Mouse (Mus musculus) spleen, adult 2 months (tissue): ENCODE data around the gene Hmga2. TPM values are rescaled to one million over a fixed set of nuclear protein-coding genes. Genes with fewer than 3 reads are reported as not detected.

Source experiments
- DNase-seq, 2 experiments: peaks; one replicate each; pipeline versions ENCODE4 v3.0.0 to v3.0.0-alpha.2; 2012 to 2021; ENCODE audit warnings: low spot score in 2 of 2, low read depth in 1 of 2
- H3K27ac ChIP-seq: fragments of 200-500 bp; 2 replicates; pipeline ENCODE4 v1.5.1; 2012; ENCODE audit warnings: low read length, inconsistent platforms; ENCODE audit not compliant: insufficient read depth
- H3K27me3 ChIP-seq: fragments of 200-500 bp; 2 replicates; pipeline ENCODE4 v1.6.1; 2012; ENCODE audit warnings: mild to moderate bottlenecking, moderate library complexity, low read length, inconsistent platforms; ENCODE audit not compliant: control insufficient read depth, insufficient read depth
- H3K36me3 ChIP-seq: fragments of 200-500 bp; 2 replicates; pipeline ENCODE4 v1.6.1; 2012; ENCODE audit warnings: mild to moderate bottlenecking, low read length, inconsistent platforms; ENCODE audit not compliant: control insufficient read depth, insufficient read depth
- H3K4me1 ChIP-seq: fragments of 200-500 bp; 2 replicates; pipeline ENCODE4 v1.6.1; 2011; ENCODE audit warnings: inconsistent platforms; ENCODE audit not compliant: control insufficient read depth, insufficient read depth, insufficient read length
- H3K4me3 ChIP-seq: fragments of 200-500 bp; 2 replicates; pipeline ENCODE4 v1.5.1; 2011; ENCODE audit warnings: mild to moderate bottlenecking, inconsistent platforms; ENCODE audit not compliant: insufficient read depth, insufficient read length; ENCODE audit errors: extremely low read depth
- CTCF ChIP-seq: fragments of 200-500 bp; IDR thresholded peaks from 2 replicates; pipeline ENCODE4 v1.5.1; 2011; ENCODE audit warnings: mild to moderate bottlenecking, inconsistent platforms; ENCODE audit not compliant: insufficient read depth, insufficient read length, insufficient replicate concordance; ENCODE audit errors: extremely low read depth
- POLR2A ChIP-seq: fragments of 200-500 bp; IDR thresholded peaks from 2 replicates; pipeline ENCODE4 v1.6.1; 2011; ENCODE audit warnings: low read depth, low read length, inconsistent platforms
- WGBS: fragments of 180-500 bp; shearing (Covaris S2); methylation state at CpG from one replicate; pipeline ENCODE4 v1.1.7; 2018; 5-methylcytosine and 5-hydroxymethylcytosine counted together
- polyA plus RNA-seq: library from polyadenylated mRNA; depleted of rRNA; stranded (reverse); fragments of >200 nt; gene quantifications from 2 replicates; pipeline ENCODE4 v1.2.3, GENCODE M21; 2012

Gene Hmga2
- polyA plus RNA-seq, 1 experiment, result not detected

GRCm38 (mm10) chr10:120428430-120429198 lies 47.7 kb downstream of the Hmga2 start:
- WGBS, result 63% methylated on average over 33 of the region's 33 CpGs
- Histone ChIP-seq H3K4me1 (no peaks in the 10 kb centered on the region), H3K27me3 (no peaks in the 10 kb centered on the region), H3K4me3 (no peak overlapping the region; the same call in 1 of the 2 replicates), H3K36me3 (no peaks in the 10 kb centered on the region), H3K27ac (no peak overlapping the region)
- TF ChIP-seq CTCF, result no peak
- TF ChIP-seq POLR2A, result no peak
- no peak for DNase-seq

- Histone ChIP-seq H3K27ac (no peak overlapping the region), H3K4me3 (no peak overlapping the region), H3K36me3 (no peaks in the 10 kb centered on the region), H3K27me3 (no peaks in the 10 kb centered on the region), H3K4me1 (no peaks in the 10 kb centered on the region)
- TF ChIP-seq POLR2A (no peak), CTCF (no peak)
- no peak for DNase-seq
- WGBS, result 90% methylated on average over 14 of the region's 14 CpGs
These were observed 50.1 kb downstream of the Hmga2 start for GRCm38 (mm10) chr10:120426086-120426610.

DNA sequence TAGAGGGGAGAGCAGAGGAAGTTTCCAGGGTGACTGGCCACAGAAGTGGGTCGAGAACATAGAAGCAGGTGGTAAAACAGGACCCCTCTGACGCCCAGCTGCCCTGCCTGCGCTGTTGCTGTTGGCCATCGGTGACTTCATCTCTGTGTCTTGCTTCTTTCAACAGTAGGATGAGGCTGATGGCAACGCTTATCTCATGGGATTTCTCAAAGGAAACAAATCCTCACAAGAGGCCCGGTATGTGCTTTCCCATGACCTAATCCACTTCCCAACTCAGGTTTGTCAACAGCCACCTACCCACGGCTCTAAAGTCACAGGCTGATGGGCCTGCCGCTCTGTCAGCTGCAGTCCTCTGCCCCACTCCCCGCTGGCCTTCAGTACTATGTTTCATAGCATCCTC lies 52.3 kb downstream of the Hmga2 start:
- no peak overlapping the region for H3K27ac ChIP-seq
- DNase-seq, result no peak
- WGBS, result 79% methylated on average over 9 of the region's 9 CpGs
- H3K4me1 ChIP-seq, result no peaks in the 10 kb centered on the region
- TF ChIP-seq POLR2A (no peak), CTCF (no peak)
- H3K4me3 ChIP-seq, result no peak overlapping the region
- no peaks in the 10 kb centered on the region for H3K27me3 ChIP-seq
- no peaks in the 10 kb centered on the region for H3K36me3 ChIP-seq

DNA sequence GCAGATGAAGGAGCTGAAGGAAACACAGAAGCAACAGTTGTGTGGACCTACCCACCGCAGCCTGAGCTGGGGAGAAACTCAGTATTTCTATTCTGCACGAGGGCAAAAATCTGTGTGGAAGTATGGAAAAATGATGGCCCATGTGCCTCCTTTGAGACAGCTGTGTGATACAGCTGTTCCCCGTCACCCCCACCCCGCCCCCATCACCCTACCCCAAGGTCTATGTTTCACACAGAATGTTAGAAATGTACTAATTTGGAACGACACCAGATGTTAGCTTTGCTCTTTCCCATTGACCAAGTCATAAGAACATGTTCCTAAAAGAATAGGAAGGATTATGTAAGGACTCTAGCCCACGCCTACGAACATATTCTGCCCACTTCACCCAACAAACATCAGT lies 53.0 kb downstream of the Hmga2 start:
- H3K4me1 ChIP-seq, result no peaks in the 10 kb centered on the region
- no peaks in the 10 kb centered on the region for H3K36me3 ChIP-seq
- 81% methylated on average over 7 of the region's 7 CpGs for WGBS
- TF ChIP-seq CTCF (no peak), POLR2A (no peak)
- H3K27ac ChIP-seq, result no peak overlapping the region
- no peak overlapping the region for H3K4me3 ChIP-seq
- no peak for DNase-seq
- no peaks in the 10 kb centered on the region for H3K27me3 ChIP-seq

- Histone ChIP-seq H3K4me3 (no peak overlapping the region), H3K4me1 (no peaks in the 10 kb centered on the region), H3K36me3 (no peaks in the 10 kb centered on the region), H3K27ac (no peak overlapping the region), H3K27me3 (no peaks in the 10 kb centered on the region)
- 29% methylated on average over 4 of the region's 4 CpGs for WGBS
- no peak for DNase-seq
- TF ChIP-seq CTCF (no peak), POLR2A (no peak)
These were observed 53.4 kb downstream of the Hmga2 start for GRCm38 (mm10) chr10:120422820-120423219.

DNA sequence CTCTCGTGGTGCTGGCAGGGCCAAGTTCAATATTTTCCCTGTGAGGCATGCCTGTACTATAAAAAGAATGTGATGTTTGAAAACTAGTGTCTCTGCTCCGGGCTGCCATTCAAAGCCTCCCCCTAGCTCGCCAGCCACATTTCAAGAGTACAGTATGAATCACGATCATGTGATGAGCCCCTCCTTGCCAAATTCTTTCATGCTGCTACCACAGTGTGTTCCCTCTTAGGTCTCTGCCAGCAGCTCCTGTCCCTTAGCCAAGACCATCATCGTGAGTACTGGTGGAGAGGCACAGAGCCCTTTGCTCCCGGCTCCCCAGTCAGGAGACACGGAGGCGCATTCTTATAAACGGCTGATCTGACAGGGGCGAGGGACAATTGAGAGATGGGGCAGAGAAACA lies 54.2 kb downstream of the Hmga2 start:
- Histone ChIP-seq H3K4me1 (no peaks in the 10 kb centered on the region), H3K27me3 (no peaks in the 10 kb centered on the region), H3K27ac (no peak overlapping the region), H3K4me3 (no peak overlapping the region), H3K36me3 (no peaks in the 10 kb centered on the region)
- WGBS, result 52% methylated on average over 10 of the region's 10 CpGs
- no peak for DNase-seq
- no peak for TF ChIP-seq POLR2A
- no peak for TF ChIP-seq CTCF

DNA sequence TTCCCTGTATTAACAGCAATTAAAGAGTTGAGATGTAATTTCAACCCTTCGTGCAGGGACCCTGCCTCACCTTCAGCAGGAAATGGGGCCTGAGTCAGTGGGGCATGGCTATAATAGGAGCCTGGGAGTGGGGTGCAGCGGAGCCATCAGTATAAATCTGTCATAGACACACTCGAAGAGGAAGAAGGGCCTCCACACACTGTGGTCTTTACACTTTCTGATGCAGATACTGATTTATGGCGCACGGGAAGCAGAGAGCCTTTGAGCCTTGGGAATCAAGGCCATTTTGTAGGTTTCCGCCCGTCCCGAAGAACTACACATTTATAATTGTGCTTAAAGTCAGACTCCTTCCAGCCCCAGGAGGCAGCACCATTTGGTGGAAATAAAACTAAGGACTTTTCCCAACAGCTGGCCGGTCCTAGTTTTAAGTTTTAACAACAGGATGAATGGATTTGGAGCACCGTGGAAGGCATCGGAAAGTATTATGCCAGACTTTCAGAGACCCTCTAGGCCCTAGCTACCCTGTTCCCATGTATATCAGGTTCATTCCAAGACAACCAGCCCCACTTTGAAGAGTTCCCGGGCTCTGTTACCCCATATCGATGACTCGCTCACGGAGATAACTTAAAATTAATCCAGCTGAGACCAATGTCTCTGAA lies 55.2 kb downstream of the Hmga2 start:
- no peaks in the 10 kb centered on the region for H3K27me3 ChIP-seq
- TF ChIP-seq POLR2A (no peak), CTCF (no peak)
- H3K4me1 ChIP-seq, result no peaks in the 10 kb centered on the region
- no peaks in the 10 kb centered on the region for H3K36me3 ChIP-seq
- no peak overlapping the region for H3K4me3 ChIP-seq
- no peak overlapping the region for H3K27ac ChIP-seq
- DNase-seq, result no peak
- 78% methylated on average over 15 of the region's 15 CpGs for WGBS
